Mouse (Mus musculus): Measurements from ENCODE around the gene Grhl1. TPM values are rescaled to one million over a fixed set of nuclear protein-coding genes. Genes with fewer than 3 reads are reported as not detected.
A peak's percentile ranks its signal among the peaks of the same experiment; 100 is the strongest.

The Grhl1 gene
- total RNA-seq, 4 experiments from 2014 or later: 0.32 to 0.87 (median 0.75) TPM

DNA sequence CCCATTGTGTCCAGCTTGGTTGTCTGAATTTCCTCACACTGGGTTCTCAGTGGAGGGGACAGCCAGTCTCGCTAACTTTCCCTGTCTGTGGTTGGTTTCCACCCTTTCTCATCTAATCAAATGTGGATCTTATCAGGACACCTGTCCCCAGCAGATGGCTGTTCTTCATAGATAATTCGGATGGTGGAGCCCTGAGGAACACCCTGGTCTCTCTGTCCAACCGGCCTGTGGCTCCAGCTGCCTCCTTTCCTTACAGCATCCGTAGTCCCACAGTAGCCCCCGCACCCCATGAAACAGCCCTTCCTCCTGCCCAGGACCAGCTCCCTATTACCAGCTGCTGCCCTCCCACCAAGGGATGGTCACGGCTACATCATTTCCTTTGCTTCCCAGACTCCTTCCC is 73.8 kb downstream of the Grhl1 start:
- no peak for DNase-seq (ENCODE audit: low spot score)

DNA sequence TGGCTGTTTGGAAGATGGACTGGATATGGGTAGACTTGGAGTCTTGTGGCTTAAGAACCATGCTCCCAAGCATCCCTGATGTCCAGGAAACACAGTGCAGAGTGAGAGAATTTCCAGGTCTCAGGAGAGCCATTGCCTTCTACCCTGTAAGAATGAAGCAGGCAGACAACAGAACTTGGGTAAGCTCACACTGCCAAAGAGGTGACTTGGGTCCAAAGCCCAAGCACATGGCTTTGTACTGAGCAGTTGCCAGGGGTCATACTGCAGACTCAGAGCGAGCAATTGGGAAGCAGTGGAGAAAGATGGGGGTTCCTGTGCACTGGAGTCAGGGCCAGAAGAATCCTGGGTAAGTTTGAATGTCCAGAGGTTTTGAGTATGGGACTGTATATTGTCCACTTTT is 76.0 kb downstream of the Grhl1 start:
- no peak for DNase-seq (ENCODE audit: low spot score)

DNA sequence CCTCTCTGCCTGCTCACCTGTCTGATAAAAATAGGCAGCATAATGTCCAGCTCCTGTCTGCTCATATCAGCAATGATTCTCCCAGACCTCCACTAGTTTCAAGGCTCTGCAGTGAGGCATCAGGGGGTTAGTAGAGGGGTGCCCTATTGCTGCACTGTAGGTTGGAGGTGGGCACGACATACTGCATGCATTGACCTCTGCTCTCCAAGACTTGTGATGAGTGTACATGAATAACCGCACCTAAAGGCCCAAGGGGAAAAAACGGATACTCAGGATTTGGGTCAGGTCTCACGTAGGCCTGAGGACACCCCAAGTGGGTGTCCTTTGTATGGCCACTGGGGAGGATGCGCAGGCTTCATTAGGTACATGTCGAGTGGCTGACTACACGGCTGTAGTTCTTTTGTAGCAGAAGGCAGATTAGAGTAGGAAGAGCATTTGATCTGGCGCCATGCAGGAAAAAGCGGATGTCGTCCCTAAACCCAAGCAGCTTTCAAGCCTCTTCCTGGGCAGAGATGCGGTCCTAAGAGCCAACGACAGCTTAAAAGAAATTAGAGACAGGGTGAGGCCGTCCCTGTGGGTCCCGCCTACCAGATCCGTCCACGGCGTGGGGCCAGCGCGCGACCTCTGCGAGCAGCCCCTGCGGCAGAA is 78.5 kb downstream of the Grhl1 start:
- no peak for DNase-seq (ENCODE audit: low spot score)

DNA sequence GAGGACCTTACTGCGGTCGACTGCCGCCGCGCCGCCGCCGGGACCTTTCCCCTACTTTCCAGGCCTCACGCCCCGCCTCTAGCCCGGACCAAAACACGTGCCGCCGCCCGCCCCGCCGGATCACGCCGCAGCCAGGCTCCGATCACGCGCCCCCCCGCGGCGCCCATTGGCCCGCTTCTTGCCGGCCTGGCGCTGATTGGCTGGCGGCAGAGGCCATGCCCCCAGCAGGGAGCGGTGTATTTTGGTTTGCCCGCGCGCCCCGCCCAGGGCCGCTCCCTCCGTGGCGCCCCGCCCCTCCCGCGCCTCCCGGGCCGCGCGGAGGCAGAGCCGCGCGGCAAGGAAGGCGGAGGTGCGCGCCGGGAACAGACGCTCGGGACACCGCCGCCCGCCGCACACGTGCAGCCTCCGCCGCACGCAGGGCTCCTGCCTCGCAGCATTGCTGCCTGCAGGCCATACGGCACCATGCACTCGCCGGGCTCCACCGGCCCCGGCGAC is 79.0 kb downstream of the Grhl1 start, which contains the start of gene Klf11:
Klf11 (plus strand) TSS at position 212 of the 495 bp plus-strand sequence.
- peak; percentile 97 for DNase-seq (ENCODE audit: low spot score)

DNA sequence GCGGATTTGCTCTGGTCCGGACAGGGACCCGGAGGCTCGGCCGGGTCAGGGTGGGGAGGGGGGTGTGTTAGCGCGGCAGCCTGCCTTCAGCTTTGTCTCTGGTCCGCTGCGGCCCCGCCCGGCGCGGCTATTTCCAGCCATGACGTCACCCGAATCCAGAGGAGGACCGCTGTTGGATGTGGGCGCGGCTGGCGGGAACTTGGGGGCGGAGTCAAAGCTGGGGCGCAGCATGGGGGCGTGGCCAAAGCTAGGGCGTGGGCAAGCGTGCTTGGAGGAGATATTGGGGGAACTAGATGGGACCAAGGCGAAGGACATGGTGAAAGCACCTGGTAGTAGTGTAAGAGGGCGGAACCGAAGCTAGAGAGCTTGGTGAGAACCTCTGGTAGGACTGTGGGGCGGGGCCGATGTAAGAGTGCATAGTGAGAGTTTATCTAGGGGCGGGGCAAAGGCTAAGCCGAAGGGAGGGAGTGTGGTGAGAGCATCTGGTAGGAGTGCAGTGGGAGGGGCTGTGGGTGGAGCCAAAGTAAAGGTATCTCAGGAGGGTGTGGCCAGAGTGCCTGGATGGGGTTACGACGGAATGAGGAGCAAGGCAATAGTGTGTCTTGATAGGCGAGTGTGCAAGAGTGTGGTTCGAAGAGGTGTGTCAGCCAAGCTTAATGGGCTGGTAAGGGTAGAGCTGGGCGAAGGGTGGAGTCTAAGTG is 79.7 kb downstream of the Grhl1 start:
- DNase-seq (ENCODE audit: low spot score): peak; percentile 98

DNA sequence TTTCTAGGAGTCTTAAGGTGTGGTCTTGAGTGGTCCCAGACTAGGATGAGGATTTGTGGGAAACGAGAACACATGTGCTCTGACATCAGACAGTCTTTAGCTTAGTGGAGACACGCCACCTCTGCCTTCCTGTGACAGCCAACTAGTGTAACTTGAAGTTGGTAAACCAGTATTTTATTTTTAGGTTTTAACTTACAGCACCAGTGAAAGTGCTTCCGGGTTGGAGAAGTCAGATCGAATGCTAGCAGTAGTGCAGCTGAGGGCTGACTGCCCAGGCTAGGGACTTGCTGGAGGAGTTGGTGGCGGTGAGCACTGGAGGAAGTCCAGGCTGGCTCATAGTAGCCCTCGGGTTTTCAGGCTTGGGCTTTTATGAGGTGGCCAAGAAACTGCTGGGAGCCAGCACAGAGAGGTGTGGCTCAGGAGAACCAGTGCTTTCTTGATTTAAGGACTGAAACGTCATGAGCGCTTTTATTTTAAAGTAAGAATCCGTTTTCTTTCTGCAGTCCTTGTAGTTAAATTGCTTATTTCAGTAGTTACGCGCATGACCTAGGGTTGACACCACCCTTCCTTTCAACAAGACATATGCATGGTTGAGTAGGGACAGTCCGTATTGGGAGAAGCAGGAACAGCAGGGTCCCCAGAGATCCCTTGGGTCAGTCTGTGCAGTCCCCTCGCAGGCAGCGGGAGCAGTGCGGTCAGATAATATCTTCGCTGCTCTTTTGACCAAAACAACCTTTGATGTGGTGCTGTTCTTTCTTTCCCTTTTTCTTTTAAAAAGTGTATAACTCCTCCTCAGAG is 82.2 kb downstream of the Grhl1 start:
- DNase-seq (ENCODE audit: low spot score): no peak

DNA sequence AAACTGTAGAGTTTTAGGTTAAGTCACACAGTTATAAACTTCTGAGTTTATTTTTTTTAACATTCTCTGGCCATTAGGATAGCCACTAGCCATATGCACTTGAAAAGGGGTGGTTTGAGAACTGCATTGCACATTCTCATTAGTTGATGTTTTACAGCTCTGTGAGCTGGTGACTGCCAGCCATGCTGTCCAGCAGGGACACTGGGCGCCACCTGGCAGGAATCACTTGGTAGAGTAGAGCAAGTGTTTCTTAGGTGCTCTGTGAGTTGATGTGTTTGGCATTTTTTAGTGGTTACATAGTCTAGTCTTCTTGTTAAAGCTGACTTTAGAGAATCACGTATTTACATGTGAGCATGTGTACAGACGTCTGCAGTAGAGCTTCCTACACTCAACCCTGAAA is 84.4 kb downstream of the Grhl1 start:
- DNase-seq (ENCODE audit: low spot score): no peak

DNA sequence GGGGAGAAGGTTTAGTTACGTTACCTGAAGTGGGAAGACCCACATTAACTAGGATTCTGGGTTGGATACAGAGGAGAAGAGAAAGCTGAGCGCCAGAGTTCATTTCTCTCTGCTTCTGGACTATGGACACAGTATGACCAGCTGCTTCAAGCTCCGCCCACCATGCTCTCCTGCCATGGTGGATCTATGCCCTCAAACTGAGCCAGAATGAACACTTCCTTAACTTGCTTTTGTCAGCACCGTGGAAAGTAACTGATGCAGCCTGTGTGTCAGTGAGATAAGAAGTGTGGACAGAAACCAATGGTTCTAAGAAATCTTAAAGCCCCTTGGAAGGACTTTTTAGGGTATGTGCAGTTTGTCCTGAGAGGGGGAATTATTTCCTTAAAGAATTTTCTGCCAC is 86.9 kb downstream of the Grhl1 start:
- no peak for DNase-seq (ENCODE audit: low spot score)

DNA sequence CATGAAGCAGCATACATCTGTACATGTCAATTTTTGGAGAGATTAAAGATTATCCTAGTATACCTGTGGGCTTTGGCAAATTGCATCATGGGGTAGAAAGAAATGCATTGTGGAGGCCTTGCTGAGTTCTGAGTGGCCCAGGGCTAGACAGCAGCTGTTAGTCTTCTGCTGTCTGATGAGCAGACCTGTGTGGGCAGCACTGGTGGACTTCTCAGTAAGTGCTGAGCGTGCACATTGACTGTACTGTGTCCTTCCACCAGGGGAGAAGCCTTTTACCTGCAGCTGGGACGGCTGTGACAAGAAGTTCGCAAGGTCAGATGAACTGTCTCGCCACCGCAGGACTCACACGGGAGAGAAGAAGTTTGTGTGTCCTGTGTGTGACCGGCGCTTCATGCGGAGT is 87.8 kb downstream of the Grhl1 start:
- no peak for DNase-seq (ENCODE audit: low spot score)

DNA sequence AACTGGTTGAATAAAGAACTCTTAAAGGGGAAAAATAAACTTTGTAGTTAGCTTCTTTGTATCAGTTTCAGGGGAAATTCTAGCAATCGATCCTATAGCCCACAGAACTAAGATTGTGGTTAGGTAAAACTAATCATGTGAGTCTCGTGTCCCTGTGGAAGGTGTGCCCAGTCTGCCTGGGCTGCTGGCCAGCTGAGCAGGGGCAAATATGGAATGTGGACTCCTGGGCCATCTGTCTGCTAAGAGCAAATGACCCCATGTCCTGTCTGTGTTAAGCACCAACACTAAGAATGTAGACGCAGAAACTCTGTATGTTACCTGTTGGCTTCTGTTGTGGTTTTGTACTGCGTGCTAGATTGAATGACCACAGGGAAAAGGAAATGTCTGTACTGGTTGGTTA is 89.0 kb downstream of the Grhl1 start:
- no peak for DNase-seq (ENCODE audit: low spot score)

DNA sequence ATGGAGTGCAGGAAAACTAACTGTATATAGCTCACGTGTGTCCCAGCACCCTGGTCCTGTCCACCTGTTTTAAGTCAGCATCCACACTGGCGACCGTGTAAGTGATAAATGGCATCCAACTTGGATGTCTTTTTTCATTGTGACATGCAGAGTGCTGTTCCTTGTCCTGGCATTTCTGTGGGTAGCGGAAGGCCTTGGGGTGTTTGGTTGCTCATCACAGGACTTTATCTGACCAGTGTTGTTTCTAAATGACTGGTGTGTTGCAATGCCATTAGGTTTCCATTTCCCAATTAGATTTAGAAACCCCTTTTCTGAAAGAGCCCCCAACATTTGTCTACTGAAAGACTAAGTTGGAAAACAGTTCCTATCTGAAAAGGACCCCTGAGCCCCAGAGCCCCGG is 90.0 kb downstream of the Grhl1 start:
- no peak for DNase-seq (ENCODE audit: low spot score)

Other genes with a start within 250 kb of the Grhl1 start
- gene Taf1b, start 73.9 kb upstream of the Grhl1 start, total RNA-seq (2022): 10 to 100 TPM in 2 of 4 experiments, 1 to 10 TPM in 2; 9.7 to 13.3 (median 10.0) TPM
- 10 to 100 TPM in 3 of 4 experiments, 1 to 10 TPM in 1; 7.9 to 11.9 (median 11.1) TPM for gene Klf11, start 79.0 kb downstream of the Grhl1 start, total RNA-seq (2022)
- gene Cys1, start 109.5 kb downstream of the Grhl1 start, total RNA-seq (2022): 1 to 10 TPM; 3.3 to 5.6 (median 4.7) TPM
- 1 to 10 TPM; 1.3 to 3.3 (median 2.3) TPM for gene Rrm2, start 136.0 kb downstream of the Grhl1 start, total RNA-seq (2022)